Mouse (Mus musculus): ENCODE results near the gene Tmem63b. TPM values are rescaled to one million over a fixed set of nuclear protein-coding genes. Genes with fewer than 3 reads are reported as not detected.

Tmem63b gene
- total and polyA plus RNA-seq, 2 experiments from 2014 or later = 139 to 252 TPM

DNA sequence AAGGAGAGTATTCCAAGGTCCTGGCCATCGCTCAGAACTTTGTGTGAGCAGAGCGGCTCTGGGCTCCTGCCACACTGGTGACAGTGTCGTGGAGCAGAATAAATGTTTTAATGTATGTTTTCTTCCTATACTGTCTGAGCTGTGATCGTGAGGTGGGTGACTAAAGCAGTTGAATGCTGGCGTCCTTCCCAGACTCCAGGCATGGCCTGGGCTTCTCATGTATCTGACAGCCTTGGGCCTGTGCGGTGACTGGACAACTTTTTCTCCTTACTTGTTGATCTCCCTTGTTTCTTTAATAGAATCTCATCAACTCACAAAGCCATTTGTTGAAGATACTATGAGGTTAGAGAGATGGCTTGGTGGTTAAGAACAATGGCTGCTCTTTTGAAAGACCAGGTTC, 11.7 kb upstream of the Tmem63b start:
- H3K4me3 ChIP-seq (ENCODE audit: low read length) = no peak overlapping the region
- ATAC-seq = no peak
- H3K36me3 ChIP-seq (ENCODE audit: insufficient read depth, low read length) = no peaks in the 10 kb centered on the region
- H3K9ac ChIP-seq (replicated peaks; ENCODE audit: low read length) = no peak overlapping the region
- no peaks in the 10 kb centered on the region for H3K9me3 ChIP-seq (ENCODE audit: low read length)
- H3K4me2 ChIP-seq (ENCODE audit: low read depth, low read length) = no peak overlapping the region
- no peak for DNase-seq (ENCODE audit: low spot score)
- no peaks in the 10 kb centered on the region for H3K27me3 ChIP-seq (ENCODE audit: insufficient read depth, low read length)
- WGBS = 84% methylated on average over 6 of the region's 6 CpGs
- no peak for TF ChIP-seq CTCF (IDR thresholded peaks at IDR 0.05; ENCODE audit: low read depth)
- H3K27ac ChIP-seq = no peak overlapping the region
- no peaks in the 10 kb centered on the region for H3K4me1 ChIP-seq (ENCODE audit: insufficient read depth, low read length)

DNA sequence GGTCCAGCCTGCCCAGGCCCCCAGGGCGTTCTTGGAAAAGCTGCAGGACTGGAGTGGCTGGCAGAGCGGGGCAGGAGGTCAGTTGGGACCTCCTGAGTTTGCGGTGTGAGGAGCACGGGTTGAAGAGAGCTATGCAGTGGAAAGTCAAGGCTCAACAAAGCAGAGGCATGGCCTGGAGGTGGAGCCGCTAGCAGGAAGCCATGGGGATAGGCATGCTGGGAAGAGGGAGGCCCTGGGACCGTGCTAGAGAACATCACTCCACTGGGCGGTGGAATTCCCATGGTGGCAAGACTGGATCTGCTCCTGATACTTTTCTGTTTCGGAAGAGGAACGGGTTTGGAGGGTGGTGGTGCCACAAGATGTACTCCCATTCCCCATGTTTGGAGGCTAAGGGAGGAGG, 10.3 kb upstream of the Tmem63b start:
- no peak for TF ChIP-seq CTCF (IDR thresholded peaks at IDR 0.05; ENCODE audit: low read depth)
- H3K4me1 ChIP-seq (ENCODE audit: insufficient read depth, low read length) = no peaks in the 10 kb centered on the region
- no peak overlapping the region for H3K4me3 ChIP-seq (ENCODE audit: low read length)
- no peak overlapping the region for H3K4me2 ChIP-seq (ENCODE audit: low read depth, low read length)
- no peaks in the 10 kb centered on the region for H3K9me3 ChIP-seq (ENCODE audit: low read length)
- H3K9ac ChIP-seq (replicated peaks; ENCODE audit: low read length) = no peak overlapping the region
- DNase-seq (ENCODE audit: low spot score) (no peak), ATAC-seq (no peak)
- WGBS = 87% methylated on average over 9 of the region's 9 CpGs
- H3K36me3 ChIP-seq (ENCODE audit: insufficient read depth, low read length) = no peaks in the 10 kb centered on the region
- H3K27ac ChIP-seq = no peak overlapping the region
- no peaks in the 10 kb centered on the region for H3K27me3 ChIP-seq (ENCODE audit: insufficient read depth, low read length)

DNA sequence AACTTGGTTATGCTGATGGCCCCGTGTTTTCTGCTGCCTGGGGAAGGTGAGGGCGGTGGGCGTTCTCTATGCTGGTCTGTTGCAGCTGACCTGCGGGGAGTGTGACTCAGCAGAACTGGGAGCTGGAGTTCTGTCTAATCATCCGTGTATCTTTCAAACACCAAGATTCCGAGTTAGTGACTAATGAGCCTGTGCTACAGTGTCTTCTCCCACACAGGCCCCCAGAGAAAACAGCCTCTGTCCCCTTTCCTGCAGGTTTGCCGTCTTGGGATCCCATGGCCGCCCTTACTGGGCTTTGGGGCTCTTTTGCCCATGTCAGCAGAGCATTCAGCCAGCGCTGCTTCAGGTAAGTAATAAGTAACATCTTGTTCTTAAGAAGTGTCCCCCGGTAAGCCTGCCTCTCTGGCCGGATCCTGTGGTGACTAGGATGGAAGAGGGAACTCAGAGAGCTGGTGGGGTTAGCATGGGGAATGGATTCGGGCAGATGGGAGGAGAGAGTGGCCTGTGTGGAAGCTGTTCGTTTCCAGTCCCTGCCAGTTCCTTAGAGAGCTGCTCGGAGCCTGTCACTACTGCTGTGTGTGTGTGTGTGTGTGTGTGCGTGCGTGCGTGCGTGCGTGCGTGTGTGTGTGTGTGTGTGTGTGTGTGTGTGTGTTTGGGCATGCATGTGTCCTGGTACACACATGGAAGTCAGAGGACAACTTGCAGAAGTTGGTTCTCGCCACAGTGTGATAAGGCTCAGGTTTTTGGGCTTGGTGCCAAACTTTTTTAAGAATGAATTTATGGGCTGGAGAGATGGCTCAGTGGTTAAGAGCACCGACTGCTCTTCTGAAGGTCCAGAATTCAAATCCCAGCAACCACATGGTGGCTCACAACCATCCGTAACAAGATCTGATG, 8.8 kb upstream of the Tmem63b start:
- no peak overlapping the region for H3K27ac ChIP-seq
- ATAC-seq = no peak
- WGBS = 77% methylated on average over 23 of the region's 23 CpGs
- no peak for DNase-seq (ENCODE audit: low spot score)
- no peak overlapping the region for H3K4me3 ChIP-seq (ENCODE audit: low read length)
- H3K9ac ChIP-seq (replicated peaks; ENCODE audit: low read length) = no peak overlapping the region
- H3K27me3 ChIP-seq (ENCODE audit: insufficient read depth, low read length) = no peaks in the 10 kb centered on the region
- H3K36me3 ChIP-seq (ENCODE audit: insufficient read depth, low read length) = no peaks in the 10 kb centered on the region
- no peaks in the 10 kb centered on the region for H3K9me3 ChIP-seq (ENCODE audit: low read length)
- TF ChIP-seq CTCF (IDR thresholded peaks at IDR 0.05; ENCODE audit: low read depth) = no peak
- H3K4me2 ChIP-seq (ENCODE audit: low read depth, low read length) = no peak overlapping the region
- no peaks in the 10 kb centered on the region for H3K4me1 ChIP-seq (ENCODE audit: insufficient read depth, low read length)

DNA sequence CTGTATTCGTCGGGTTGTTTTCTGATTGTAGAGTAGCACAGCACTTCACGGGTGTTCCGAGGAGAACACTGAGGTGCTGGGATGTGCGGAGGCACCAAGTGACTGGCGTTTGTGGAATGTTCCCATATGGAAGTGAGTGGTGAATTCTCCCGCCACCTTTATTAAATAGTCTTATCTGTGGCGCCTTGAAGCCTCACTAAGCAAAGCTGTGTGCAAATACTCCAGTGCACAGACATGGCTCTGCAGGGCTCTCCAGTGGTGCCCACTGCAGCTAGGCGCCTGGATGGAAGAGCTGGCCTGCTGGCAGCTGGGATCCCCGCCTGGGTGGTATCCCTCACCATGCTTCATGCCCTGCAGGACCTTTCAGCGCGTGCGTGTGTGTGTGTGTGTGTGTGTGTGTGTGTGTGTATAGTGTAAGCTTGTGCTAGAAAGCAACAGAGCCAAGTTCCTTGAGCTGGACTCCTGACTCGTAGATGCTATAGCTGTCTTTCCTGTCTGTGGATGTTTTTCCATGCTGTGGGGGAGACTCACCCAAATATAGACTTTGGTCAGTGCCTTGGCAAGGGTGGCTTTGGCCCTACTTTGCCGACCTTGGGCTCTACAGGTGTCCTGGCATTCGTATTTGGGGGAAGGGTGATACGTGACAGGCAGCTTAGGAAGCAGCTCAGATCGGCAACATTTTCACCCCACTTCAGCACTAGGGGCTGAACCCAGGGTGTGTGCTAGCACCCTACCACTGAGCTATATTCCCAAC, 7.3 kb upstream of the Tmem63b start:
- no peaks in the 10 kb centered on the region for H3K27me3 ChIP-seq (ENCODE audit: insufficient read depth, low read length)
- no peaks in the 10 kb centered on the region for H3K36me3 ChIP-seq (ENCODE audit: insufficient read depth, low read length)
- no peaks in the 10 kb centered on the region for H3K9me3 ChIP-seq (ENCODE audit: low read length)
- H3K4me3 ChIP-seq (ENCODE audit: low read length) = no peak overlapping the region
- 74% methylated on average over 18 of the region's 18 CpGs for WGBS
- no peak overlapping the region for H3K27ac ChIP-seq
- H3K4me1 ChIP-seq (ENCODE audit: insufficient read depth, low read length) = no peaks in the 10 kb centered on the region
- DNase-seq (ENCODE audit: low spot score) = no peak
- no peak overlapping the region for H3K4me2 ChIP-seq (ENCODE audit: low read depth, low read length)
- TF ChIP-seq CTCF (IDR thresholded peaks at IDR 0.05; ENCODE audit: low read depth) = no peak
- ATAC-seq = no peak
- no peak overlapping the region for H3K9ac ChIP-seq (replicated peaks; ENCODE audit: low read length)

DNA sequence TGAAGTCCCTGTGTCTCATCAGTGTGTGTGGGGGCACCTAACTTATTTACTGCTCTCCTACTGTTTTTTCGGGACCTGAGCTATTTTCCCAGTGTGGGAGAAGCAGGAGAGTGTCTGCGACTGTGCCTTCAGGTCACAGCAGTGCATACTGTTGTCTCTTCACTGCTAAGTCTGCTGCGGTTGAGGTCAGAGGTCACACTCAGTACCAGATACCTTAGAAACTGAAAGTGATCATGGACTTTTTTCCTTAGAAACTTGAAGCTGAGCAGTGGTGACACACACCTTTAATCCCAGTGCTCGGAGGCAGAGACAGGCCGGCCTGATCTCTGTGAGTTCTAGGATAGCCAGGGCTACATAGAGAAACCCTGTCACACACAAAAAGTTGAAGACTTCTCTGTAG, 5.5 kb upstream of the Tmem63b start:
- no peak overlapping the region for H3K4me2 ChIP-seq (ENCODE audit: low read depth, low read length)
- no peak overlapping the region for H3K4me3 ChIP-seq (ENCODE audit: low read length)
- ATAC-seq = no peak
- H3K27ac ChIP-seq = no peak overlapping the region
- no peaks in the 10 kb centered on the region for H3K9me3 ChIP-seq (ENCODE audit: low read length)
- no peak for TF ChIP-seq CTCF (IDR thresholded peaks at IDR 0.05; ENCODE audit: low read depth)
- 81% methylated on average over 5 of the region's 5 CpGs for WGBS
- no peaks in the 10 kb centered on the region for H3K27me3 ChIP-seq (ENCODE audit: insufficient read depth, low read length)
- no peak overlapping the region for H3K9ac ChIP-seq (replicated peaks; ENCODE audit: low read length)
- peaks cover 8% of the 10 kb centered on the region for H3K4me1 ChIP-seq (ENCODE audit: insufficient read depth, low read length)
- no peak for DNase-seq (ENCODE audit: low spot score)
- H3K36me3 ChIP-seq (ENCODE audit: insufficient read depth, low read length) = no peaks in the 10 kb centered on the region

DNA sequence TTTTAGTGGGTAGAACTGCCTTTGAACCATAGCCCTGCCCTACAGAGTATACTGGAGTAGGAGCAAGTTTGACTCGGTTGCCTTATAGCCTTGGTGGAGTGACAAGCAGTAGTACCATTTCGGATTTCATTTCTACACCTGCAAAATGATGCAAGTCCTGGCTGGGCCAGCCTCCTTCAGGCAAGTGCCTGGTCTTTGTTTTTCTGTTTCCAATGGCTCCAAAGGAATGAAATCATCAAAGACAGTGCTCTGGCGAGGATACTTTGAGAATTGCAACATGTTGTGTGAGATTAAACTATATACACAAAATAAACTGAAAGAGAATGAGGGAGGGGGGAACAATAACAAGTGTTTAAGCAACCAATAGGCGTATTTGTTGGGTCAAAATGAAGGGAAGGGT, 3.3 kb upstream of the Tmem63b start:
- H3K4me1 ChIP-seq (ENCODE audit: insufficient read depth, low read length) = peaks cover 13% of the 10 kb centered on the region
- TF ChIP-seq CTCF (IDR thresholded peaks at IDR 0.05; ENCODE audit: low read depth) = no peak
- DNase-seq (ENCODE audit: low spot score) = no peak
- no peak overlapping the region for H3K9ac ChIP-seq (replicated peaks; ENCODE audit: low read length)
- H3K36me3 ChIP-seq (ENCODE audit: insufficient read depth, low read length) = no peaks in the 10 kb centered on the region
- H3K4me2 ChIP-seq (ENCODE audit: low read depth, low read length) = no peak overlapping the region
- H3K27ac ChIP-seq = no peak overlapping the region
- WGBS = 90% methylated on average over 4 of the region's 4 CpGs
- H3K27me3 ChIP-seq (ENCODE audit: insufficient read depth, low read length) = no peaks in the 10 kb centered on the region
- no peak for ATAC-seq
- no peak overlapping the region for H3K4me3 ChIP-seq (ENCODE audit: low read length)
- H3K9me3 ChIP-seq (ENCODE audit: low read length) = no peaks in the 10 kb centered on the region

DNA sequence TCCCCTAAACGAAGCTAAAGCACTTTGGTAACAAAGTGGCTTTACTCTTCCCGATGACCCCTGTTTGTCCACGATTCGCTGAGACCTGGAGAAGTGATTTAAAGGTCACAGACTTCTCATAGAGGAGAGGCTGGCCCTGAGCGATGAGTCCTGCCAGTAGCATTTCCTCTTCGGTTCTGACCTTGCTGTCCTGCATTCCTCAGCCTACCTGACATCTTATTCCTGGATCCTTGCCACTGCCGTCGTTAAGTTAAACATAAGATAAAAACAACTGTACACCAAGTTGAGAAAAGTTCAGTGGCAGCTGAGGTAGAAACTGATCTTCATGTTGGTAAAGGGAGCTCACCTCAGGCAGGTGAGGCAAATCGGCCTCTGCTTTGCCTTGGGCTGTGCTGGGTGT, 2.4 kb upstream of the Tmem63b start:
- no peak overlapping the region for H3K9ac ChIP-seq (replicated peaks; ENCODE audit: low read length)
- no peaks in the 10 kb centered on the region for H3K36me3 ChIP-seq (ENCODE audit: insufficient read depth, low read length)
- H3K27ac ChIP-seq = no peak overlapping the region
- H3K27me3 ChIP-seq (ENCODE audit: insufficient read depth, low read length) = no peaks in the 10 kb centered on the region
- no peak for ATAC-seq
- H3K4me2 ChIP-seq (ENCODE audit: low read depth, low read length) = no peak overlapping the region
- no peaks in the 10 kb centered on the region for H3K9me3 ChIP-seq (ENCODE audit: low read length)
- H3K4me1 ChIP-seq (ENCODE audit: insufficient read depth, low read length) = peaks cover 20% of the 10 kb centered on the region
- H3K4me3 ChIP-seq (ENCODE audit: low read length) = no peak overlapping the region
- DNase-seq (ENCODE audit: low spot score) = no peak
- 89% methylated on average over 9 of the region's 9 CpGs for WGBS
- no peak for TF ChIP-seq CTCF (IDR thresholded peaks at IDR 0.05; ENCODE audit: low read depth)
